10 mouse cellular contexts compared by ENCODE assay signal in genomic region chr1:168240846-168241245, GRCm38 (mm10).
A peak's percentile ranks its signal among the peaks of the same experiment; 100 is the strongest.
DNase-seq lines count a peak whose midpoint lies in the region; ATAC-seq lines count a peak whose summit lies in the region.
"Had no signal": no experiment of that assay in that cellular context is flagged by ENCODE, and none has a peak within 500 bp of the region (broad histone marks: within the 10 kb centered on the region; RNA-seq: fewer than 3 reads in every experiment).

No protein-coding gene starts in this region.

- H3K4me3 ChIP-seq in intestine, embryonic 14.5 days (ENCODE audit: low read depth, low read length), result no peak overlapping the region
- H3K4me3 ChIP-seq in intestine, embryonic 15.5 days (replicated peaks), result no peak overlapping the region
- no peak overlapping the region for H3K4me3 ChIP-seq in embryonic facial prominence, embryonic 10.5 days
- no peak overlapping the region for H3K4me3 ChIP-seq in forebrain, embryonic 15.5 days
- H3K4me3 ChIP-seq: limb, embryonic 13.5 days had no signal

- peaks cover 23% of the 10 kb centered on the region for H3K4me1 ChIP-seq in intestine, embryonic 14.5 days (replicated peaks; ENCODE audit: control insufficient read depth, insufficient read depth, low read length)
- H3K4me1 ChIP-seq in intestine, embryonic 15.5 days (replicated peaks), result peaks cover 21% of the 10 kb centered on the region
- H3K4me1 ChIP-seq in embryonic facial prominence, embryonic 10.5 days, result peaks cover 67% of the 10 kb centered on the region
- peaks cover 87% of the 10 kb centered on the region for H3K4me1 ChIP-seq in forebrain, embryonic 15.5 days

- H3K27me3 ChIP-seq in intestine, embryonic 14.5 days (replicated peaks; ENCODE audit: control insufficient read depth, insufficient read depth, low read length), result no peaks in the 10 kb centered on the region
- H3K27me3 ChIP-seq in intestine, embryonic 15.5 days (replicated peaks), result no peaks in the 10 kb centered on the region
- no peaks in the 10 kb centered on the region for H3K27me3 ChIP-seq in embryonic facial prominence, embryonic 10.5 days (replicated peaks; ENCODE audit: low read depth, poor library complexity, severe bottlenecking)
- H3K27me3 ChIP-seq in forebrain, embryonic 15.5 days, result no peaks in the 10 kb centered on the region
- H3K27me3 ChIP-seq: CH12.LX; limb, embryonic 13.5 days had no signal

- no peaks in the 10 kb centered on the region for H3K9me3 ChIP-seq in intestine, embryonic 14.5 days (ENCODE audit: control insufficient read depth, low read length)
- H3K9me3 ChIP-seq in intestine, embryonic 15.5 days, result no peaks in the 10 kb centered on the region
- H3K9me3 ChIP-seq in embryonic facial prominence, embryonic 10.5 days, result no peaks in the 10 kb centered on the region
- H3K9me3 ChIP-seq in forebrain, embryonic 15.5 days, result no peaks in the 10 kb centered on the region
- H3K9me3 ChIP-seq: limb, embryonic 13.5 days had no signal

- no peaks in the 10 kb centered on the region for H3K36me3 ChIP-seq in intestine, embryonic 14.5 days (ENCODE audit: control insufficient read depth, insufficient read depth, low read length)
- no peaks in the 10 kb centered on the region for H3K36me3 ChIP-seq in intestine, embryonic 15.5 days
- H3K36me3 ChIP-seq in embryonic facial prominence, embryonic 10.5 days (replicated peaks), result peaks cover 4% of the 10 kb centered on the region; the same call in 1 of the 2 replicates
- H3K36me3 ChIP-seq in forebrain, embryonic 15.5 days, result no peaks in the 10 kb centered on the region
- H3K36me3 ChIP-seq: limb, embryonic 13.5 days had no signal

- no peak overlapping the region for H3K9ac ChIP-seq in intestine, embryonic 14.5 days (ENCODE audit: low read length)
- no peak overlapping the region for H3K9ac ChIP-seq in intestine, embryonic 15.5 days
- no peak overlapping the region for H3K9ac ChIP-seq in forebrain, embryonic 15.5 days (replicated peaks)
- H3K9ac ChIP-seq: limb, embryonic 13.5 days had no signal

- no peak for DNase-seq in intestine, embryonic 14.5 days (ENCODE audit: low spot score)
- peak; percentile 21 for DNase-seq in embryonic facial prominence, embryonic 10.5 days (ENCODE audit: low spot score)
- DNase-seq in layer of hippocampus, postnatal 14 days (ENCODE audit: low spot score in 2 of 2), result peak; percentile 45 to 77
- DNase-seq in gastrocnemius, adult 8-10 months (ENCODE audit: low spot score in 2 of 2), result no peak
- no peak for DNase-seq in lung, postnatal 14 days
- DNase-seq in embryo, embryonic 11 days, result no peak

- no peak overlapping the region; the same call in 1 of the 2 replicates for H3K4me2 ChIP-seq in intestine, embryonic 14.5 days (ENCODE audit: low read length)
- H3K4me2 ChIP-seq in intestine, embryonic 15.5 days (replicated peaks), result no peak overlapping the region
- peak overlapping the region; percentile 33 for H3K4me2 ChIP-seq in forebrain, embryonic 15.5 days (replicated peaks)

- no peak for ATAC-seq in intestine, embryonic 14.5 days (replicated peaks; ENCODE audit: low FRiP score, low TSS enrichment, low read depth)
- no peak for ATAC-seq in intestine, embryonic 15.5 days
- ATAC-seq in forebrain, embryonic 15.5 days (replicated peaks), result peak; percentile 73

- H3K27ac ChIP-seq in intestine, embryonic 14.5 days (ENCODE audit: low read depth), result peak overlapping the region; percentile 35; the same call in 1 of the 2 replicates
- H3K27ac ChIP-seq in intestine, embryonic 15.5 days, result no peak overlapping the region
- H3K27ac ChIP-seq in embryonic facial prominence, embryonic 10.5 days (replicated peaks), result peak overlapping the region; percentile 77
- peak overlapping the region; percentile 92 for H3K27ac ChIP-seq in forebrain, embryonic 15.5 days (replicated peaks)
- H3K27ac ChIP-seq: limb, embryonic 13.5 days had no signal

- WGBS in intestine, embryonic 14.5 days, result 38% methylated on average over 7 of the region's 7 CpGs
- 40% methylated on average over 7 of the region's 7 CpGs for WGBS in intestine, embryonic 15.5 days
- 51% methylated on average over 7 of the region's 7 CpGs for WGBS in embryonic facial prominence, embryonic 10.5 days
- 5% methylated on average over 7 of the region's 7 CpGs for WGBS in forebrain, embryonic 15.5 days

Comparison
In these comparisons a context has a peak if more than half of its experiments do, and no peak if none do; other contexts are left out.
1. DNase-seq: peak in embryonic facial prominence, embryonic 10.5 days (single experiment) and layer of hippocampus, postnatal 14 days (2 of 2); none in intestine, embryonic 14.5 days (single experiment), gastrocnemius, adult 8-10 months (0 of 2), lung, postnatal 14 days (single experiment) and embryo, embryonic 11 days (single experiment).